Mouse (Mus musculus) thymus, postnatal 36 days (tissue): Measurements from ENCODE around the gene Commd8.

ENCODE experiments used
- DNase-seq, 2 experiments: peaks; one replicate each; pipeline ENCODE4 v3.0.0; 2022; ENCODE audit warnings: mixed read lengths in 2 of 2

Gene Commd8

GRCm38 (mm10) chr5:72167594-72168284 lies at the start of gene Commd8:
Gene Commd8 (minus strand): TSS chr5:72168189.
- DNase-seq: peak; percentile 97

- DNase-seq: no peak
These were observed 43.8 kb upstream of the Commd8 start for GRCm38 (mm10) chr5:72211741-72212140.

GRCm38 (mm10) chr5:72210812-72211139 lies 42.8 kb upstream of the Commd8 start:
- DNase-seq: no peak

GRCm38 (mm10) chr5:72210123-72210811 lies 42.3 kb upstream of the Commd8 start:
- no peak for DNase-seq

- no peak for DNase-seq
These were observed 40.5 kb upstream of the Commd8 start for GRCm38 (mm10) chr5:72208515-72208914.

GRCm38 (mm10) chr5:72205271-72205670 lies 37.3 kb upstream of the Commd8 start:
- no peak for DNase-seq

- no peak for DNase-seq
These were observed 36.5 kb upstream of the Commd8 start for GRCm38 (mm10) chr5:72204507-72204906.

GRCm38 (mm10) chr5:72203734-72204073 lies 35.7 kb upstream of the Commd8 start:
- no peak for DNase-seq

GRCm38 (mm10) chr5:72203028-72203733 lies 35.2 kb upstream of the Commd8 start:
- peak; percentile 88 to 91 for DNase-seq

- DNase-seq: peak in 1 of 2 experiments; percentile 18
These were observed 34.0 kb upstream of the Commd8 start for GRCm38 (mm10) chr5:72202016-72202415.

- DNase-seq: no peak
These were observed 33.6 kb upstream of the Commd8 start for GRCm38 (mm10) chr5:72201600-72201999.

GRCm38 (mm10) chr5:72195442-72195841 lies 27.5 kb upstream of the Commd8 start:
- DNase-seq: no peak

- DNase-seq: no peak
These were observed 23.9 kb upstream of the Commd8 start for GRCm38 (mm10) chr5:72191932-72192331.

GRCm38 (mm10) chr5:72191154-72191553 lies 23.2 kb upstream of the Commd8 start:
- no peak for DNase-seq

GRCm38 (mm10) chr5:72184437-72185100 lies 16.6 kb upstream of the Commd8 start:
- no peak for DNase-seq

- no peak for DNase-seq
These were observed 15.9 kb upstream of the Commd8 start for GRCm38 (mm10) chr5:72183929-72184328.

GRCm38 (mm10) chr5:72182804-72183203 lies 14.8 kb upstream of the Commd8 start:
- peak in 1 of 2 experiments; percentile 39 for DNase-seq

GRCm38 (mm10) chr5:72181194-72181593 lies 13.2 kb upstream of the Commd8 start:
- DNase-seq: no peak

- no peak for DNase-seq
These were observed 7.5 kb upstream of the Commd8 start for GRCm38 (mm10) chr5:72175530-72175929.

GRCm38 (mm10) chr5:72175050-72175449 lies 7.1 kb upstream of the Commd8 start:
- no peak for DNase-seq

GRCm38 (mm10) chr5:72173521-72173920 lies 5.5 kb upstream of the Commd8 start:
- DNase-seq: no peak

GRCm38 (mm10) chr5:72172675-72173074 lies 4.7 kb upstream of the Commd8 start:
- DNase-seq: no peak

GRCm38 (mm10) chr5:72170067-72170466 lies 2.1 kb upstream of the Commd8 start:
- no peak for DNase-seq

- DNase-seq: no peak
These were observed 264 bp upstream of the Commd8 start for GRCm38 (mm10) chr5:72168285-72168621.
